Mouse (Mus musculus): Measurements from ENCODE around the gene Neurl1a.

The Neurl1a gene

GRCm38 (mm10) chr19:47282050-47282454 lies 103.4 kb downstream of the Neurl1a start:
- no peak for DNase-seq (ENCODE audit: low read depth, low spot score)

GRCm38 (mm10) chr19:47282688-47283215 lies 104.1 kb downstream of the Neurl1a start:
- DNase-seq (ENCODE audit: low read depth, low spot score), result no peak

GRCm38 (mm10) chr19:47285581-47285980 lies 107.0 kb downstream of the Neurl1a start:
- DNase-seq (ENCODE audit: low read depth, low spot score), result no peak

GRCm38 (mm10) chr19:47286886-47287450 lies 108.3 kb downstream of the Neurl1a start:
- DNase-seq (ENCODE audit: low read depth, low spot score), result no peak

DNA sequence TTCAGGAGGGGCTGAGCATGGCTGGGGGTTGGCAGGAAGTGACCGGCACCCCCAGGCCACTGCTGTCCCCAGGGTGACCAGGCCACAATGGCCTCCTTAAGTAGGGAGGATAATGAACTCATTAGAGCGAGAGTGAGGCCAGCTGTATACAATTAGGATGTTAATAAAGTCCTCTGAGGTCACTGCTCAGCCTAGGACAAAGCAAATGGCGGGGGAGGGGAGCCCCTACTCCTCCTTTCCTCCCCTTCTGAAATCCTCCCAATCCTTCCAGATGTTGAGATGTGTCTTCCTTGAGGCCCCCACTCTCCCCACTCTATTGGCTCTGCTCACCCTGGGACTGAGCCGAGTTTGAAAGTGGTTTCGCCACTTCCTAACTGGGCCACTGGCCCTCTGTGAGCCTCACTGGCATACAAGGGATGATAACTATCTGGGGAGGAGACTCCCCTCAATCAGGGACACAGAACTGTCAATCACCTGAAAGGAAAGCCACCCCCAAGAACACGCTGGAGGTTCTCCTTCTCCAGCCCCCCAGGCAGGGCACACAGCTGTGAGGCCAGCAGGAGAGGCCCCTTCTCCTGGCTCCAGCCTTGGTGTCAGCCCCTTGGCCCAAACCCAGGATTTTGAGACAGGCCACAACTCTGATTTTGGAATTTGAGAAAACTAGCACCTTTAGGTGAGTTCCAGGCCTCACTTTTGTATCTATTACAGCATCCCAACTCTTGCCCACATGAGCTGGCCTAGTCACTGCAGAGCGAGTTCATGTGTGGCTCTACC lies 112.9 kb downstream of the Neurl1a start:
- no peak for DNase-seq (ENCODE audit: low read depth, low spot score)

GRCm38 (mm10) chr19:47292451-47292951 lies 113.9 kb downstream of the Neurl1a start:
- no peak for DNase-seq (ENCODE audit: low read depth, low spot score)

DNA sequence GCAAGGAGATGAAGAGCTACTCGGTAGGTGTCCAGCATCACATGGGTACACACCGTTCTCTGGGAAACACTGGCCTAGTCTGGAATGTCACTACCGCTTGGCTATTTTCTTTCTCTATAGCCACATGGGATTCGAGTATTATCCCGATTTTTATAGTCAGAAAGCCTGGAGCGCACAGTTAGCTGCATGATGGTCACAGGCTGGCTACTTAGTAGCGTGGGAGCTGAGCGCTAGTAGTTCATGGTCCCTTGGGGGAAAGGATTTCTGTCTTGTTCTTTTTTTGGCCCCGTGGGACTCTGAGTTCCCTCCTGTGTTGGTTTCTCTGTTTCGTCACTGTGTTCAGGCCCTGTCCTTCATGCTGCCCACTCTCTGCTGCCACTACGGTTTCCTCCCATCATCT lies 119.5 kb downstream of the Neurl1a start:
- no peak for DNase-seq (ENCODE audit: low read depth, low spot score)

DNA sequence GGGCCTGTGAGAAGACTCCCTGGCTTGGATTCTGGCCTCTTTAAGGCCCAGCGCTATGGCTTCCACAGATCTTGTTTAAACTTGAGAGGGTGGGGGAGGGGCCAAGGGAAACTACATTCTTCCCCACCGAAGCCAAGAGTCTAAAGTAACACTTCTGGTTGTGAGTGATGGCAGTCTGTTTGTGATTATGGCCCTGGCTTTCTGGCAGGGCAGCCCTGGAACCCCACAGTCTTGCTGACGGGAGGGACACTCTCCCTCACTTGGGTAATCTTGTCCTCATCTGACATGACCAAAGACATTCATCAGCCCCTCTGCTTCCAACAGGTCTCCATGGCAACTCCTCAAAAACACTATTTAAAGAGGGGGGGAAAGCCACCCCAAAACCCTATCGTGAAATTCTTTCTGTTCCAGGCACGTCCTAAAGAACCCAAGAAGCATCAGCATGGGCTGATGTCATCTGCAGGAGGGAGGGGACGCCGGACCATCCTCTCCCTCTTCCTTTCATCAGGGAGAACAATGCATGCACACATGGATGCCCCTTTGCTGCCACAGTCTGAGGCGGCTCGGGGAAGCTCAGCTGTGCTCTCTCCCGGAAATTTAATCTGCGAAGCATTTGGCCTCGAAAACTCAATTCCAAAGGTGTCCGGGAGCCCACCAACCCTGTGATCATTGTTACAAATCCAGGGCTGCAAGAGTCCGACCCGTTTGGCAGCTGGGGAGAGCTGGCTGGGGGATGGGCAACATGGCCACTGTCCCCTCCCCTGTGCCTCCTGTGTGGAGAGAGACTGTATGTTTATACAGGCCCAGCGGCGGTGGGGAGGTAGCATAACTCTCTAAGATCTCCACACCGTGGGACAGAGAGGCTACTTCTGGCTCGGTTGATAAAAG lies 122.9 kb downstream of the Neurl1a start:
- no peak for DNase-seq (ENCODE audit: low read depth, low spot score)

DNA sequence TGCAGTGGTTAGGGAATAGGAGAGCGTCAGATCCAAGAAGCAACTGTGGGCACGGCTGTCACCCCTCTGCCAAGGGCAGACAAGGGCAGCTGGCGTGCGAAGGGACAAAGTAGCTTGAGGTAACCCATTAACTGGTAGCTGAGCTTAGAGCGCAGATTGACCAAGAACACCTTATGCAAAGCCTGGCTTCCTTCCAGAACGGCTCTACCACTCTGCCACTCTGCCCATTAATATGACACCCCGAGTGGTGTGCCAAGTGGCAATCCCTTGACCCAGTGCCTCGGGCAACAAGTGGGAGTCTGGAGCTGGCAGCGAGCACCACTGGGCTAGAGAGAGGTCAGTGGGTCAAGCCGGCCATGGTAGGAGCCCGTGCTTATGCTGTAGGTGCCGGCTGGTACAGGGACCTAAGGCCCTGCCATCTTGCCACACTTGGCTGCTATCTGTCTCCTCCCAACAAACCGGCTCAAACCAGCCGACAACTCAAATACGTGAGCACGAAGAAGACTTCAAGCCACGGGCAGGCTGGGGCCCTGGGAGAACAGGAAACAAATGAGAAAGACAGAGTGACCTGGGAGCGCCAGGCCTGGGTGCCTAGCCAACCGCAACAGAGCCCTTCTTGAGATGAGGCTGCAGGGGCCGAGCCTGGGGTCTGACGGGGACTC lies 123.7 kb downstream of the Neurl1a start:
- DNase-seq (ENCODE audit: low read depth, low spot score), result no peak

- no peak for DNase-seq (ENCODE audit: low read depth, low spot score)
Measured at GRCm38 (mm10) chr19:47303128-47303527, 124.5 kb downstream of the Neurl1a start.

GRCm38 (mm10) chr19:47304170-47304745 lies 125.6 kb downstream of the Neurl1a start:
- DNase-seq (ENCODE audit: low read depth, low spot score), result no peak

DNA sequence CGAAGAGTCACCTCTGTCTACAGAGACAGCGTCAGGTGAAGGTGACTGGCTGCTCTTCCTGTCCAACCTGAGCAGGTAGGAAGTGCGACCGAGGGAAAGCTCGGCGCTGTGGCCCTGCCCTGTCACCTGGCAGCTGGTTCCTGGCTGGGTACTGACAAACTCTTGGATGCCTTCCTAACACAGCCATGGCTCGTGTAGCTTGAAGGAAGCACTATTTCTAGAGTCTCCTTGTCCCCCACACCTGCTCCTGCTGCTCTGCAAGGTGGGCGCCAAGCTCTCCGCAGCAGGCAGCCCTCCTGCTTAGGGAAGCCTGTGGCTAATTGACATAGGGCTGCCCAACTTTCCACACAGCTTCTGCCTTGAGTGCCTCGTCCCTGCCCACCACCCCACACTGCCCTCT lies 126.8 kb downstream of the Neurl1a start:
- no peak for DNase-seq (ENCODE audit: low read depth, low spot score)

DNA sequence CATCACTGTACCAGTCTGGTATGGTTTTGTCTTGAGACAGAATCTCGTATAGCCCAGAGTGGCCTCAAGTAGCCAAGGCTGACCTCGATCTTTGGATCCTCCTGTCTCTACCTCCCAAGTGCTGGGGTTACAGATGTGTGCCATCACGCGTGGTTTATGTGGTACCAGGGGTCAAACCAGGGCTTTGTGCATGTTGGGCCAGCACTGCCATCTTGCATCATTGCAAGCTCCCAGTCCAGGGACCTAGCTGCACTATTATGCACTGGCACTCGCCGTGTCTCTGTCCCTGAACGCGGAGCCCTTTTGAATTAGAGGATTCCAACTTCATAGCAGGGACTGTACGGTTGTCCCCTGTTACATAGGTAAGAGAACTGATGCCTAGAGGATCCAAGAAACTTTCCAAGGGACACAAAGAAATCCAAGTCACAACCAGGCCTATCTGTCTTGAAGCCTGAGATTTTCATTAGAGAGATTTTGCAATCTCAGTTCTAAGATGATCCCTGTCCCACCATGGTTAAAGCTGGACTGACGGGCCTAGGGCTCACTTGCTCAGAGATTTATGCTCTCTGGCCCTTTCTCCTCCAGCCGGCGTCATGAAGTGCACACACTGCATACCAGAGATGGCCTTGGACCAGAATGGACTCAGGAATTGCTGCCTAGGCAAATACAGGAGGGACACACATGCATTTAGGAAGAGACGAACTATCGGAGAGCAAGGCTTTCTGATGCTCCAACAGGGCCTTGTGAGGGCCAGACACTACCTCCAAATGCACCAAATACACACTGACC lies 127.7 kb downstream of the Neurl1a start:
- DNase-seq (ENCODE audit: low read depth, low spot score), result no peak

- no peak for DNase-seq (ENCODE audit: low read depth, low spot score)
Measured at GRCm38 (mm10) chr19:47306917-47307315, 128.3 kb downstream of the Neurl1a start.
